In the genomic region with DNA sequence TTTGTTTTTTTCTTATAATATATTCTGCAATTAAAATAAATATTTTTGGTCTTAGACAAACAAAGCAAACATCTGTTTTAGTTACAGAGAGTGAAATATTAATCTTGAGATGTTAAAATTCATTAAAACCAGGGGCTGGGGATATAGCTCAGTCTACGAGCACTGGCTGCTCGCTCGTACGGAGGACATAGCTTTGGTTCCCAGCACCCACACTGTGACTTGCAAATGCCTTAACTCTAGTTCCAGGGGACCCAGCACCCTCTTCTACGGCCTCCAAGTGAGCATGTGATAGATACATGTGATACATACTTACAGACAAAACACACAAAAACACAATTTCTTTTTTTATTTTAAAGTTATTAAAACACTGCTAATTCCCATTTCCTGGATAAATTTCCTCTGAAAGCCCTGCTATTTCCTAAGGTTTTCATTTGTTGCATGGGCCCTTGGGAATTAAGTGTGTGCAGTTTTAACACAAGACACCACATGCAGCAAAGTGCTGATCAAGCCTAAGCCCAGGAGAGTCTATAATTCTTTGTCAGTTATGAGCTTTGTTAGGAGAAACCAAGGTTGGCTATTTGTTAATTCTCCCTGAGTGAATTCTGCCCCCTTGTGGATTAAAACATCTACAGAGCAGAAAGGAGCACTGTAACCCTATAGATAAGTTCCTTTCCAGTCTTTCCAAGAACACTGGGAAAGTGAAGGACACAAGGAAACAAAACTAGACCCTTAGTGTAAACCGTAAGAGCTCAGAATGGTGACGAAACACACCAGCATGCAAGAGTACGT, we compare ENCODE assay signal across 8 mouse cellular contexts. TPM values are rescaled to one million over a fixed set of nuclear protein-coding genes. Genes with fewer than 3 reads are reported as not detected.
DNase-seq lines count a peak whose midpoint lies in the region; ATAC-seq lines count a peak whose summit lies in the region.
"Had no signal": no experiment of that assay in that cellular context is flagged by ENCODE, and none has a peak within 500 bp of the region (broad histone marks: within the 10 kb centered on the region; RNA-seq: fewer than 3 reads in every experiment).

No protein-coding gene starts in this region.

- H3K9me3 ChIP-seq in forebrain, embryonic 10.5 days, result no peaks in the 10 kb centered on the region
- no peaks in the 10 kb centered on the region for H3K9me3 ChIP-seq in intestine, embryonic 15.5 days
- no peaks in the 10 kb centered on the region for H3K9me3 ChIP-seq in neural tube, embryonic 12.5 days
- H3K9me3 ChIP-seq: limb, embryonic 12.5 days had no signal

- DNase-seq in left cerebral cortex, postnatal 25 days (ENCODE audit: low spot score in 2 of 2), result peak; percentile 45 to 81
- no peak for DNase-seq in left cerebral cortex, postnatal 36 days (ENCODE audit: low spot score in 2 of 2)
- peak; percentile 71 for DNase-seq in ZHBTc4 (ENCODE audit: low read depth, low spot score)
- no peak for DNase-seq in forebrain, embryonic 10.5 days (ENCODE audit: extremely low spot score, low spot score)
- DNase-seq in thymus, postnatal 25 days, result no peak

- H3K27me3 ChIP-seq in forebrain, embryonic 10.5 days (ENCODE audit: poor library complexity, severe bottlenecking), result no peaks in the 10 kb centered on the region
- H3K27me3 ChIP-seq in intestine, embryonic 15.5 days (replicated peaks), result no peaks in the 10 kb centered on the region
- no peaks in the 10 kb centered on the region for H3K27me3 ChIP-seq in neural tube, embryonic 12.5 days (replicated peaks)
- H3K27me3 ChIP-seq: limb, embryonic 12.5 days had no signal

- ATAC-seq in intestine, embryonic 15.5 days, result peak; percentile 67; the same call in 1 of the 2 replicates
- peak; percentile 54 for ATAC-seq in neural tube, embryonic 12.5 days (ENCODE audit: low FRiP score, low read depth)

- no peak overlapping the region for H3K4me3 ChIP-seq in forebrain, embryonic 10.5 days
- H3K4me3 ChIP-seq in intestine, embryonic 15.5 days (replicated peaks), result no peak overlapping the region
- H3K4me3 ChIP-seq in neural tube, embryonic 12.5 days, result no peak overlapping the region
- H3K4me3 ChIP-seq: limb, embryonic 12.5 days had no signal

- intact Hi-C loops in left cerebral cortex, postnatal 25 days (cut with DNase I), result loop anchor here (1.0 to 10.0 kb wide), 4 partner anchors 63 to 415 kb away; partner anchors contain the start of gene Clmp
- intact Hi-C loops in left cerebral cortex, postnatal 36 days (cut with DNase I), result loop anchor here (2.0 to 5.0 kb wide), 2 partner anchors 63 to 115 kb away; partner anchors contain the start of gene Clmp

- WGBS in forebrain, embryonic 10.5 days, result 80% methylated on average over 8 of the region's 8 CpGs
- WGBS in intestine, embryonic 15.5 days, result 64% methylated on average over 8 of the region's 8 CpGs
- WGBS in neural tube, embryonic 12.5 days, result 74% methylated on average over 8 of the region's 8 CpGs

- no peaks in the 10 kb centered on the region for H3K36me3 ChIP-seq in forebrain, embryonic 10.5 days (replicated peaks)
- H3K36me3 ChIP-seq in intestine, embryonic 15.5 days, result no peaks in the 10 kb centered on the region
- no peaks in the 10 kb centered on the region for H3K36me3 ChIP-seq in neural tube, embryonic 12.5 days

- no peak overlapping the region for H3K4me2 ChIP-seq in intestine, embryonic 15.5 days (replicated peaks)
- no peak overlapping the region for H3K4me2 ChIP-seq in neural tube, embryonic 12.5 days (replicated peaks)
- H3K4me2 ChIP-seq: limb, embryonic 12.5 days had no signal

- no peak overlapping the region for H3K9ac ChIP-seq in intestine, embryonic 15.5 days
- H3K9ac ChIP-seq in neural tube, embryonic 12.5 days, result no peak overlapping the region
- H3K9ac ChIP-seq: limb, embryonic 12.5 days had no signal

- no peaks in the 10 kb centered on the region; the same call in 1 of the 2 replicates for H3K4me1 ChIP-seq in forebrain, embryonic 10.5 days
- no peaks in the 10 kb centered on the region for H3K4me1 ChIP-seq in intestine, embryonic 15.5 days (replicated peaks)
- H3K4me1 ChIP-seq in neural tube, embryonic 12.5 days, result no peaks in the 10 kb centered on the region; the same call in 1 of the 2 replicates

- H3K27ac ChIP-seq in forebrain, embryonic 10.5 days, result peak overlapping the region; percentile 16; the same call in 1 of the 2 replicates
- no peak overlapping the region for H3K27ac ChIP-seq in intestine, embryonic 15.5 days
- H3K27ac ChIP-seq in neural tube, embryonic 12.5 days, result no peak overlapping the region
- H3K27ac ChIP-seq: limb, embryonic 12.5 days had no signal

RNA-seq across cellular contexts. Expression of gene Hspa8, which starts 50.8 kb away (rescaled TPM):
- total RNA-seq in left cerebral cortex, postnatal 25 days (2021), result 1,000 to 10,000 TPM; 2,412 to 2,535 TPM
- 1,000 to 10,000 TPM; 2,228 to 2,287 TPM for total RNA-seq in left cerebral cortex, postnatal 36 days (2021)
- polyA plus RNA-seq in forebrain, embryonic 10.5 days (2016; fragmentation: Nextera tagmentation; extraction: Ambion mirVana), result 3,411 and 3,929 TPM in 2 replicates
- 2,425 and 2,606 TPM in 2 replicates for polyA plus RNA-seq in intestine, embryonic 15.5 days (2015; fragmentation: Nextera tagmentation; extraction: Ambion mirVana)
- 2,593 and 2,648 TPM in 2 replicates for polyA plus RNA-seq in neural tube, embryonic 12.5 days (2016; fragmentation: Nextera tagmentation; extraction: Ambion mirVana)

Comparison
In these comparisons a context has a peak if more than half of its experiments do, and no peak if none do; other contexts are left out.
1. DNase-seq: peak in left cerebral cortex, postnatal 25 days (2 of 2) and ZHBTc4 (single experiment); none in left cerebral cortex, postnatal 36 days (0 of 2), forebrain, embryonic 10.5 days (single experiment) and thymus, postnatal 25 days (single experiment).